Mouse (Mus musculus): Measurements from ENCODE around the gene Tfeb. TPM values are rescaled to one million over a fixed set of nuclear protein-coding genes. Genes with fewer than 3 reads are reported as not detected.

Gene Tfeb
- total RNA-seq, 2 experiments from 2014 or later = 6.5 to 7.5 TPM

- ATAC-seq (replicated peaks; ENCODE audit: poor library complexity) = no peak
These were observed 24.9 kb upstream of the Tfeb start for GRCm38 (mm10) chr17:47711883-47712282.

GRCm38 (mm10) chr17:47712889-47713571 lies 23.8 kb upstream of the Tfeb start:
- ATAC-seq (replicated peaks; ENCODE audit: poor library complexity) = no peak

DNA sequence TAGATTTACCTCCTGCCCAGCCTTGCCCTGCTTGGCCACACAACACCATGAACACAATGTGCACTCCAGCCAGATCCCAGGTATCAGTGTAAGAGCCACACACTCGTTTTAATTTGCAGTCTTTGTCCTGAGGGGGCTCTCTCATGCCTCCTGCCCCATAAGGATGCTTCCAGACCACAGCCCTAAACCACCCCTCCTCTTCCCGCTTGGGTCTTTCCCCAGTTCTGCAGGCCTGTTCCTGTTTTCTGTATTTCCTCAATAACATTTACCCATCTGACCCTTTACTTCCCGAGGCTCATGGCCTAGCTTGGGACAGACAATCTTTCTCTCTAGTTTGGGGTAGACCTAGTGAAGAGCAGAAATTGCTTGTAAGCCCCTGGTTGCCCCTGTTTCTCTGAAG lies 21.8 kb upstream of the Tfeb start:
- ATAC-seq (replicated peaks; ENCODE audit: poor library complexity) = peak; percentile 72

DNA sequence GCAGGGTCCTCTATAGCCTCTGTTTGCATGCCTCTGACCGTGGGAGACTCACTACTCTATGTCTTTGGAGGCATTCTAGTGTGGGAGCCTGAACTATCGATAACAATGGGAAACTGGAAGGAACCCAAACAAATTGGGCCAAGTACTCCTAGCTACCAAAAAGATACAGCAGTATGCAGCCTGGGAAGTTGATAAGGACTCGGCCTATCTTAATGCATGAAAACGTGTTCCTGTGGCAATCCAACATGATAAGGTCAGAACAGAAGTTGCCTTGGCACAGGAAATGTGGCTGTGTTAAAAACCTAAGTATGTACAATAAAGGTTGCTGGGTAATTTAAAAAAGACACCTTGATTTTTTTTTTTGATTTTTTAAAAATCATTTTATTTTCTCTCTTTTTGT lies 15.6 kb upstream of the Tfeb start:
- ATAC-seq (replicated peaks; ENCODE audit: poor library complexity) = peak; percentile 79

DNA sequence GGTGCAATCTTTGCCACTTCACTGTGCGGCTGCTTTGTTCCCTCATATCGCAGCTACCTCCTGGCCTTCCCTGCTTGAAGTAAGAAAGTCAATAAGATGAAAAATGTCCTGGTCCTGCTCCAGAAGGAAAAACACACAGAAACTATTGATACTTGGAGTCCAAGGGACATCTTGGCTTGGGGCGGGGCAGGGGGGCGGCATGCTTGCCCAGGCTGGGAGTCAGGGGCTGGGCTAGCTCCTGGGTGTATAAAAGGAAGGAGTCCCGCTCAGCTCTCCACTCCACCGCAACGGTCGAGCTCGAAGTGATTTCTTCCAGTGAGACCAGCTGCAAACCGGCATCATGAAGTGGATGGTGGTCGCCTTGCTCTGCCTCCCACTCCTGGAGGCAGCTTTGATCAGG lies 10.3 kb upstream of the Tfeb start, which contains the start of gene Pgc:
Pgc (plus strand) TSS at position 277 of the 400 bp plus-strand sequence.
- no peak for ATAC-seq (replicated peaks; ENCODE audit: poor library complexity)

DNA sequence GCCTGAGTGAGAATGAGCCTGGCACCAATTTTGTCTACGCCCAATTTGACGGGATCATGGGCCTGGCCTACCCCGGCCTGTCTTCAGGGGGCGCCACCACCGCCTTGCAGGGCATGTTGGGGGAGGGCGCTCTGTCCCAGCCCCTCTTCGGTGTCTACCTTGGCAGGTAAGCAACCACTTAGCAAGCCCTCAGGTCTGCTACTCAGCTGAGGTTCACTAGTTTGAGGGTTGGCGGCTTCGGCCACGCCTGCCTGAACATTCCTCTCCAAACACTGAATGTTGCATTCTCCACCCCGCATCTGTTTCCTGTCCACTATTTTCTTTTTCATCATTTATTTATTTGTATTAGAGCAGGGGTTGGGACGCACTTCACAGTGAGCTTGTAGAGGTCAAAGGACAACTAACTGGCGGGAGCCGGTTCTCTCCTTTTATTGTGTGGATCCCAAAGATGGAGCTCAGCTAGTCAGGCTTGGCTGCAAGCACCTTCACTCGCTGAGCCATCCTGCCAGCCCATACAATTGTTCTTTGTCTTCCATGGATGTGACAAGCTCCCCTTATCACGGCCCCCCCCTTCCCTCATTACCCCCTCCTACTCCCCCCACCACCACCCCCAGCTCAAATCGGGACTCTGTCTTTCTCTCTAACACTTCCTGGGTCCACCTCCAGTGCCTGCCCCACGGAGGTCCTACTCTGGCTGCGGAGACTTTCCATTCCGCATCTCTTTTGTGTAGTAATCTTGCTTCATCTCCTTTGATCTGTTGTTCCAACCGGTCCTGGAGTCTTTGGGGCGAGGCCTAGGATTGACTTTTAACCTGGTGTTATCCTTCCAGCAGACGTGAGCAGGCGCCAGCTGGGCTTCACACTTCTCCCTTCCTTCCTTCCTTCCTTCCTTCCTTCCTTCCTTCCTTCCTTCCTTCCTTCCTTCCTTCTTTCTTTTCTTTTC lies 5.9 kb upstream of the Tfeb start:
- ATAC-seq (replicated peaks; ENCODE audit: poor library complexity) = no peak

DNA sequence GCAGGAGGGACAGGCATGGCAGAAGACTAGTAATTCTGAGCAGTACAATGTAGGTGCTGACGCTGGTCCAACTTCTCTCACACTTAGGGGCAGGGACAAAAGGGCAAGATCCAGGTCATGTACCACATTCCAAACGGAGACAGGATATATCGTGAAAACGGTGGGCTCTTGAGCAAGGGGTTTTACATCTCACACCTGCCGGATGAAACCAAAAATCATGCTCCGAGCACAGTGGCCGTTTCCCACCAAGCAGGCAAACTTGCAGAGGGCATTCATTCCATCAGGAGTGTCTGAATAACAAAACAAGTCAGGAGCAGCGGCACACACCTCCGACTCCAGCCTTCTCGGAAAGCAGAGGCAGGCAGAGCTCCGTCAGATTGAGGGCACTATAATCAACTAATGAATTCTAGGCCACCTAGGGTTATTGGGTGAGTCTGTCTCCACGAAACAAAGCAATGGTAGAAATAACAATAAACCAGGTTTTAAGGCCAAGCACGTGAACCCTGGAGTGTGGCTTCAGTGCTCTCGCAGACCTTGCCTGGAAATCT lies 1.2 kb upstream of the Tfeb start:
- ATAC-seq (replicated peaks; ENCODE audit: poor library complexity) = no peak

DNA sequence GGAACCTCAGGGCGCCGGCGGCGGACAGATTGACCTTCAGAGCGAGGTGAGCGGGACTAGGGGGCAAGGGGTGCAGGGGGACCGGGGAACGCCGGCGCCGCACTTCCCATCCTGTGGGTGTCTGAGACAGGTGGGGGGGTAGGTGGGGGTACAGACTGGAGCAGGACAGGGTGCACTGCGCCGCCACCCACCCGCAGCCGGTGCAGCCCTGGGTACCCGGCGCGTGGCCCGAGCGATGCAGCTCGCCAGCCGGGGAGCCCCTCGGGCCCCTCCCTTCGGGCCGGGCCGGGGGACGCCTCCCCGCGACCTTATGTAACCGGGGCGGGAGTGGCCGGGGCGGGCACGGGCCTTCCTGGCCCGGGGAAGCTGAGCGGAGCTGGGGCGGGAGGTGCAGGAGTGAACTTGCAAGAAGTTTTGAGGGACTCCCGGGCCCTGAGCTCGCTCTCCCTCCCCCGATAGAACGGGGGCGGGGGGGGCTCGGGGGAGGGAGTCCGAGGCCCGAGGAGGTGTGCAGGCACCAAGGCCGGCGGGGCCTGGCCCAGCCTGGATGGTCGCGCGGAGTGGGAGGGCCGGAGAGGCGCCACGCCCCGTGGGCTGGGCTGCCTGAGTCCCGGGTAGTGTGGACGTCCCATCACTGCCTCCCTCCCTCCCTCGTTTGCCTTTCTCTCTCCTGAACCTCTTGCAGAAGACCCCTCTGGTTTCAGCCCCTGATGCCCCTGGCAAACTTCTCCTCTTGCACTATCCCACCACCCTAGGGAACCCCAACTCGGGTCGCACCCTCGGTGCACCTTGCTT lies 638 bp downstream of the Tfeb start:
- ATAC-seq (replicated peaks; ENCODE audit: poor library complexity) = peak; percentile 63

GRCm38 (mm10) chr17:47738066-47738878 lies 1.4 kb downstream of the Tfeb start:
- peak; percentile 1; the same call in 1 of the 2 replicates for ATAC-seq (replicated peaks; ENCODE audit: poor library complexity)

- ATAC-seq (replicated peaks; ENCODE audit: poor library complexity) = no peak
These were observed 2.3 kb downstream of the Tfeb start for GRCm38 (mm10) chr17:47738879-47739798.

- no peak for ATAC-seq (replicated peaks; ENCODE audit: poor library complexity)
These were observed 3.4 kb downstream of the Tfeb start for GRCm38 (mm10) chr17:47740186-47740585.

GRCm38 (mm10) chr17:47742991-47743734 lies 6.3 kb downstream of the Tfeb start:
- ATAC-seq (replicated peaks; ENCODE audit: poor library complexity) = peak; percentile 70

- no peak for ATAC-seq (replicated peaks; ENCODE audit: poor library complexity)
These were observed 7.3 kb downstream of the Tfeb start for GRCm38 (mm10) chr17:47744086-47744485.

- ATAC-seq (replicated peaks; ENCODE audit: poor library complexity) = no peak; the same call in 1 of the 2 replicates
These were observed 8.0 kb downstream of the Tfeb start for GRCm38 (mm10) chr17:47744746-47745368.

DNA sequence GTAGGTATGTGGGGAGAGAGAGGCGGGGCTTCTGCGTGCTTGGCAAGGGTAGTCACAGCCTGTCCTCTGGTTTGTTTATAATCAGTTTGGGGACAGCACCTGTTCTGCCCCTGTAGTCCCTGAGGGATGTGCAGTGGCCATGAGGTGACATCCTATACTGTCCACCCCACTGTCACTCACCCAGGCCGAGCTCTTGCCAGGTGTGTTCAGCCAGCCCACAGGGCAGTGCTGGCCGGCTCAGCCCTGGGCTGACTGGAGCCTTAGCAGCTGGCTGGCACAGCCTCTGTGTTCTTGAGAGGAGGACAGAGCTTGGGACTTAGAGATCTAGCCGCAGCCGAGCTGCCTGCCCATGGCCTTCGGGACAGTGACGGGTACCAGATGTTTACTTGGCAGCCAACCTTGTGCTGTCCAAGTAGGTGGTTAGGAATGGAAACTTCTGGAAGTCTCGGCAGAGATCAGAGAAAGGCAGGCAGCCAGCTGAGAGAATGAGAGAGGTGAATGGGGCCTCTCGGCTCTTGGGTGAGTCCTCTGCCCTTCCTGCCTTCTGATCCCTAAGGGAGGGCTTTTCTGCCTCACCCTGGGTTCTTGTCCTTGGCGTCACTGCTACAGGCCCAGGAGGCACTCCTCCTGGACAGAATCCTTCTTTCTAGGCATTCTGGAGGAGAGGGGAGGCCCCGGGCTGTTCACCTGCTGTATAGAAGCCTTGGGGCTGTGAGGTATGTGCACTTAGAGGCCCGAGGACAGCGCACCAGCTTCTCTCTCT lies 12.1 kb downstream of the Tfeb start:
- no peak for ATAC-seq (replicated peaks; ENCODE audit: poor library complexity)

GRCm38 (mm10) chr17:47749626-47750025 lies 12.8 kb downstream of the Tfeb start:
- no peak for ATAC-seq (replicated peaks; ENCODE audit: poor library complexity)

DNA sequence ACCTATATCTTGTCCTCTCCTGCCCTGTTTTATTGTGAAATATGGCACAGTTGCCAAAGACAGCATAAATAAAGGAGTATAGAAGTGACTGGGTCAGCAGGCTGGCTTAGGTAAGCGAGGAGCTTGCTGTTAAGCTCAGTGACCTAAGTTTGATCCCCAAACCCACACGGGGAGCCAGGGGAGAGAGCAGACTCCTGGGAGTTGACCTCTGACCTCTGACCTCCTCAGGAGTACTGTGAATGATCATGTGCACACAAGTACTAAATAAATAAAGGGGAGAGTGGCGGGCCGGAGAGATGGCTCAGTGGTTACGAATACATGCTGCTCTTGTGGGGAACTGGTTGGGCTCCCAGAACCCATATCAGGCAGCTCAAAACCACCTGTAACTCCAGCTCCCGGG lies 13.3 kb downstream of the Tfeb start:
- ATAC-seq (replicated peaks; ENCODE audit: poor library complexity) = no peak

Data from megakaryocyte progenitor cell, adult 5-6 weeks (primary cell).